Mouse (Mus musculus): Measurements from ENCODE around the gene Ksr1. TPM values are rescaled to one million over a fixed set of nuclear protein-coding genes. Genes with fewer than 3 reads are reported as not detected.
"Not testable (repeated sequence)": the region's sequence is repeated elsewhere in the genome, so short reads cannot be mapped to it uniquely, and the experiment has no call there.

Gene Ksr1
- polyA plus RNA-seq, 1 experiment from 2014 or later = 3.8 TPM

DNA sequence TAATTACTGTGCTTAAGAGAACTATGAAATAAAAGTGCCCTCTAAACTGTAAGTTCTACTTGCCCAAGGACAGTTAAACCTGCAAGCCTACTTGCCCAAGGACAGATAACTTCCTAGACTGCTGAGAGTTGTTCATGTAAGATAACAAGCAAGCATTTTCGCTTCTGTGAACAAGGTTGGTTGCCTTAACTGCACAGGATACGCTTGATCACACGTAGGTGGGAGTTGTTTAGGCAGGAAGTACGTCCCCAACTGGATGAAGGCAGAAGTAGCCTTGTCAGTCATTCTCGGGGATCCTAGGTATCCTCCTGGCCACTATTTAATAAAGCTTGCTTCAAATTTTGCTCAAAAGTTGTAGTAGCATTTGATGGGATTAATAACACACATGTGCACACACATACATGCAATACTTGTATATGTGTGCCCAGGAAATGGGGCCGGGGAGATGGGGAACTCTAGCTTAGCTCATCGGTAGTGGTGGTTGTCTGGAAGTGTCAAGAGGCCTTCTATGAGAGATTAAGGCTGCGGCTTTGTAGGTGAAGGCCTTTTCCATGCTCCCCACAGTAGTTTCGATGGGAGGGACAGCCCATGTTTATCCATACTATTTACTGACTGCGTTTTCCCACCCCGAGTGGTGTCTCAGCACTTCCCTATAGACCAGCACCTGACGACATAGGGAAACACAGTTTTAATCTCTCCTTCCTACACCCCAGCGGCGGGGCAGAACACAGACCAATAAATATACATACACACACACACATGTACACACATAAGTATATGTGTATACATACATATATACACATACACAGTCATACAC lies 140.4 kb downstream of the Ksr1 start:
- H3K4me1 ChIP-seq (ENCODE audit: insufficient read depth, low read length) = peaks cover 23% of the 10 kb centered on the region
- ATAC-seq (ENCODE audit: low FRiP score, low TSS enrichment) = no peak
- H3K27me3 ChIP-seq (ENCODE audit: insufficient read depth, low read length) = no peaks in the 10 kb centered on the region
- H3K4me3 ChIP-seq (ENCODE audit: low read length) = no peak overlapping the region
- H3K4me2 ChIP-seq (replicated peaks; ENCODE audit: low read depth, low read length) = no peak overlapping the region
- 79% methylated on average over 14 of the region's 14 CpGs for WGBS
- H3K9ac ChIP-seq (replicated peaks; ENCODE audit: low read length) = no peak overlapping the region
- H3K27ac ChIP-seq (ENCODE audit: low read length) = no peak overlapping the region
- H3K36me3 ChIP-seq (ENCODE audit: insufficient read depth, low read length) = no peaks in the 10 kb centered on the region
- H3K9me3 ChIP-seq (ENCODE audit: low read length) = no peaks in the 10 kb centered on the region

DNA sequence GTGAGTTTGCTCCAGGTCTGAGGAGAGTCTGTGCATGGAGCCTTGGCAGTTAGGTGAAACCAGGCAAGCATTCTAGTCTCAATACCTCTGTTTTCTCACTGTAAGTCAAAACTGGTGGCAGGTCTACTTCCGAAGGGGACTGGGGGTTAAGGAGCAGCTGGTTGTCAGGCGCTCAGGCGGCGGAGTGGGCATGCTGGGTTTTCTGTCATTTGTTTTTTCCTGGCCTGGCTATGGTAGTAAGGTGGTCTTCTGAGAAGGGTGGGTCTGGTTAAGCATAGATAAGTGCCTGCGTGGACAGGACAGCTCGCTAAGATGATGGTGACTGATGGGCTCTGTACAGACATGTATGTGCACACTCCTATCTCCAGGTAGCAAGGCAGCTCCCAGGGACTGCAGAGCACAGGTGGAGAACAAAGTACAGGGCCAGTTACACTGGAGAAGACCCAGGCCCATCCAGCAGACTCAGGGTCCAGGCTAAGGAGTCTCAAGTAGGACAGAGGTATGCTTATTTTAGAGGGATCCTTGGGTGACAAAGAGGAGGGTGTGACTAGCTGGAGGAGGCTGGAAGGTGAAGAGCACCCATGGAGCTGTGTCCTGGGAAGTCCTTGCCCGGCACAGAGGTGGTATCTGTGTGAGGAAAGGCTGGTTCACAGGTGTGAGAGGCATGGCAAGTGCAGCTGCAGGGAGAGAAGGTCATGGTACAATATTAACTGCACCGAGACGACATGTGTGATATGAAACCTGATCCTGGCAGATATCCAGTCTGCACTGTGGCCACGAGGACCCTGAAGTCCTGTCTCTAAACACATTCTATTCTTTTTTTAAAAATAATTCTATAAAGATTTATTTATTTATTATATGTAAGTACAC lies 142.2 kb downstream of the Ksr1 start:
- no peaks in the 10 kb centered on the region for H3K9me3 ChIP-seq (ENCODE audit: low read length)
- no peak overlapping the region for H3K4me2 ChIP-seq (replicated peaks; ENCODE audit: low read depth, low read length)
- H3K36me3 ChIP-seq (ENCODE audit: insufficient read depth, low read length) = no peaks in the 10 kb centered on the region
- H3K27ac ChIP-seq (ENCODE audit: low read length) = peak overlapping the region; percentile 80
- ATAC-seq (ENCODE audit: low FRiP score, low TSS enrichment) = no peak
- H3K4me3 ChIP-seq (ENCODE audit: low read length) = no peak overlapping the region
- WGBS = 68% methylated on average over 10 of the region's 10 CpGs
- H3K27me3 ChIP-seq (ENCODE audit: insufficient read depth, low read length) = no peaks in the 10 kb centered on the region
- no peak overlapping the region for H3K9ac ChIP-seq (replicated peaks; ENCODE audit: low read length)
- peaks cover 23% of the 10 kb centered on the region for H3K4me1 ChIP-seq (ENCODE audit: insufficient read depth, low read length)

DNA sequence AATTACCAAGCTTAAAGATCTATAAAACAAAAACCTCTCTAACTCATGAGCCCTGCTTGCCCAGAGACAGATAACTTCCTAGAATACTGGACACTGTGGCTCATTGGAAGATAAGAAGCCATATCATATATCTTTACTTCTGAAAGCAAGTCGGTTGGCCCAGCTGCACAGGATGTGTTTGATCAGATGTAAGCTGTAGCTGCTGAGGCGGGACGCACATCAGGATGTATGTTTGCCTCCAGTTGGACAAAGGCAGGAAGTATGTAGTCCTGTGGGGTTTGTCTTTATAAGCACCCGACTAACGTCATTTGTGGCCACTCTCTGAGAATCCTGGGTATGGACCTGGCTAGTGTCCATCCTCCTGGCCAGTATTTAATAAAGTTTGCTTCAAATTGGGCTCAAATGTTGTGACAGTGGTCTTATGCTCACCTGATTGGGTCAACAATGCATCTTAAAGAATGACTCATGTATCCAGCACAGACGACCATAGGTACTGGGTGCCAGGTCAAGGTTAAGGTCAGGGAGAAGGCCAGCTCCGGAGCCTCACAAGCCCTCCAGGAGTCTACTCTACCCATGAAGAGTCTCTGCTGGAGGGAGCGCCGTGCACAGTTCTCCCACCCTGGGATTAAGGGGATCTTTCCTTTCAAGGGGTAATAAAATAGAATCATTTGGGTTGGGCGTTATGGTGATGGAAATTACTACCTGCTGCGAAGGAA lies 143.0 kb downstream of the Ksr1 start:
- Histone ChIP-seq H3K4me2 (replicated peaks; ENCODE audit: low read depth, low read length) (no peak overlapping the region), H3K36me3 (ENCODE audit: insufficient read depth, low read length) (no peaks in the 10 kb centered on the region), H3K9me3 (ENCODE audit: low read length) (no peaks in the 10 kb centered on the region), H3K4me3 (ENCODE audit: low read length) (no peak overlapping the region), H3K27ac (ENCODE audit: low read length) (peak overlapping the region; percentile 80), H3K4me1 (ENCODE audit: insufficient read depth, low read length) (peaks cover 23% of the 10 kb centered on the region), H3K9ac (replicated peaks; ENCODE audit: low read length) (no peak overlapping the region; the same call in 1 of the 2 replicates), H3K27me3 (ENCODE audit: insufficient read depth, low read length) (no peaks in the 10 kb centered on the region)
- peak; percentile 68 for ATAC-seq (ENCODE audit: low FRiP score, low TSS enrichment)
- WGBS = 40% methylated on average over 11 of the region's 11 CpGs

DNA sequence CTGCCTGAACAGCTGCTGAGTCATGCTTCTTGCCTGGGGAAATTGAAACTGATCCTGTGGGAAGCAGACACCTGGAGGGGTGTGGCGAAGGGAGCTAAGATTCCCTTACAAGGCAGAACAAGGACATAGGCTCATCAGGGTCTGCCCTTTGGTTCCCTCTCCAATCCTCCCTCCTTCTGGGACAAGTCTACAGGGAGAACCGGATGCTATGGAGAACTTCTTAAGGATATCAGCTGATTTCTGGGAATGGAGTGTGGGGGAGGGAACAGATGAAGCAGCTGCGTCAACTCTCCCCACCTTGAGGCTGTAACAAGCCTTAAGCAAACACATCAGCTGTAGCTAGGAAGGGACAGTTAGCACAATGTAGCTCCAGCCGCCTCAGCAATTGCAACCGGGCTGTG lies 143.7 kb downstream of the Ksr1 start:
- Histone ChIP-seq H3K9me3 (ENCODE audit: low read length) (peaks cover under 1% of the 10 kb centered on the region; the same call in 1 of the 2 replicates), H3K36me3 (ENCODE audit: insufficient read depth, low read length) (no peaks in the 10 kb centered on the region), H3K9ac (replicated peaks; ENCODE audit: low read length) (peak overlapping the region; percentile 5; the same call in 1 of the 2 replicates), H3K27ac (ENCODE audit: low read length) (peak overlapping the region; percentile 80), H3K27me3 (ENCODE audit: insufficient read depth, low read length) (no peaks in the 10 kb centered on the region), H3K4me1 (ENCODE audit: insufficient read depth, low read length) (peaks cover 23% of the 10 kb centered on the region), H3K4me2 (replicated peaks; ENCODE audit: low read depth, low read length) (no peak overlapping the region), H3K4me3 (ENCODE audit: low read length) (no peak overlapping the region)
- 26% methylated on average over 5 of the region's 5 CpGs for WGBS
- ATAC-seq (ENCODE audit: low FRiP score, low TSS enrichment) = peak; percentile 54; the same call in 1 of the 2 replicates

DNA sequence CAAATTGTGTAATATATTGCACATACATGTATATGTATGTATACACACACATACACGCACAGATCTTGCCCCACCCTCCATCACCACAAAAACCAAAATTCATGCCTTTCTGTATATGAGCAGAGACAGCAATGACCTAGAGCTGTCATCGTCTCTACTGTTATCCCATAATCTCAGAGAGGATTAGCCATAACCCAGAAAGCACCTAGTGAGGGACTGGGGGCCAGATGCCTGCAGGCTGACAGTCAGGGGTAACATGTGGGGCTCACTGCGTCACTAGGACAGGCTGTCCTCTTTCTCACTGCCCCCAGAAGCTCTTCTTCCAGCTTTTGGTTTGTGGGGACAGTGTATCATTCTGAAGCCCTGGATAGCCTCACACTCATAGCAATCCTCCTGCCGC lies 144.3 kb downstream of the Ksr1 start:
- Histone ChIP-seq H3K4me2 (replicated peaks; ENCODE audit: low read depth, low read length) (no peak overlapping the region), H3K9ac (replicated peaks; ENCODE audit: low read length) (no peak overlapping the region), H3K4me3 (ENCODE audit: low read length) (no peak overlapping the region), H3K9me3 (ENCODE audit: low read length) (peaks cover 3% of the 10 kb centered on the region; the same call in 1 of the 2 replicates), H3K27ac (ENCODE audit: low read length) (peak overlapping the region; percentile 80), H3K4me1 (ENCODE audit: insufficient read depth, low read length) (peaks cover 23% of the 10 kb centered on the region), H3K27me3 (ENCODE audit: insufficient read depth, low read length) (no peaks in the 10 kb centered on the region), H3K36me3 (ENCODE audit: insufficient read depth, low read length) (no peaks in the 10 kb centered on the region)
- no peak for ATAC-seq (ENCODE audit: low FRiP score, low TSS enrichment)
- WGBS = 88% methylated on average over 4 of the region's 4 CpGs

DNA sequence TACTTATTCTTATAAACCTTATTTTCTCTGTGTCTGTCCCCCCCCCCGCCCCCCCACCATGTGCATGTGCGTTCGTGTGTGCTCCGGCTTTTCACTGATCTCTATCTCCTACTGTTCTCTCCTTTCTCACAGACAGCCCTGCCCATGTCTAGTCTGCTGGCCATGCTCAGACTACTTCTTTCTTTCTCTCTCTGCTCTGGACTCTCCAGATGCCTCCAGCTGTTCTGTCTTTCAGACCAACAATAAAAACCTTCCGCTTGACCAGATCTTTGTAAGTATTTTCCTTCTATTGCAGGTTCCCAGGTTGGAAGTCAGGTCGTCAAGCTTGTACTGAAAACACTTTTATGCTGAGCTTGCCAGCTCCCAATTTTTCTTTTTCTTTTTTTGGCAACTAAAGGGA lies 147.1 kb downstream of the Ksr1 start:
- Histone ChIP-seq H3K9me3 (ENCODE audit: low read length) (peaks cover 3% of the 10 kb centered on the region), H3K27me3 (ENCODE audit: insufficient read depth, low read length) (no peaks in the 10 kb centered on the region), H3K4me1 (ENCODE audit: insufficient read depth, low read length) (peaks cover 20% of the 10 kb centered on the region), H3K4me2 (replicated peaks; ENCODE audit: low read depth, low read length) (no peak overlapping the region), H3K27ac (ENCODE audit: low read length) (no peak overlapping the region), H3K4me3 (ENCODE audit: low read length) (no peak overlapping the region), H3K36me3 (ENCODE audit: insufficient read depth, low read length) (no peaks in the 10 kb centered on the region), H3K9ac (replicated peaks; ENCODE audit: low read length) (no peak overlapping the region)
- no peak for ATAC-seq (ENCODE audit: low FRiP score, low TSS enrichment)
- 61% methylated on average over 6 of the region's 6 CpGs for WGBS

DNA sequence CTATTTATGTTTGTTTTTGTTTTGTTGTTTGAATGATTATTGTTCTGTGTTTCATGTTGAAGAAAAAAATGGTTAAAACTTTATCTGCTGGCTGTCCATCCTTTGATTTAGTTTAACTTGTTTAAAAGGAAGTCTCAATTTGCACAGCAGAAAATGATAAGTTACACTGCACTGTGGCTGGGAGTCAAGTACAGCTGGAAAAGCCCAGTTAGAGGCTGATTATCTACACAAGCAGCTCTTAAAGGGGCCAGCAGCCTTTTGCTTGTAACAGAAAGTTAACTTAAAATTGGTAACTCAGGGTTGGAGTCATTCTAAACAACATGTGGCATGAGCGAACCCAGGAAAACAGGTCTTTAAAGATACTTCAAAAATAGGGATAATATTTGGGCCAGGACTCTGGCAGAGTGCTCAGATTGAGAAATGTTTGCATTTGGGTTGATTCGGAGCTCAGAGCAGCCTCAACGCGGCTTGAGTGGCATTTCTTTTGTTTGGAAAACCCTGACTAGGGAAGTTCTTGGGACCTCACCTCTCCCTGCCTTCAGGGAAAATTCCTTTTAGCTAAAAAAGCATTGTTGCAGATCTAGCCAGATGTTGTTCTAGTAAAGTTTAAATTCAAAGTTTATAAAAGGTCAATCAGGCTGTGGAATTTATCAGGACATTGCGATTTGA lies 155.2 kb downstream of the Ksr1 start:
- not testable (repeated sequence) for H3K9ac ChIP-seq (replicated peaks; ENCODE audit: low read length); H3K4me1 ChIP-seq (ENCODE audit: insufficient read depth, low read length); H3K27me3 ChIP-seq (ENCODE audit: insufficient read depth, low read length); ATAC-seq (ENCODE audit: low FRiP score, low TSS enrichment); H3K4me3 ChIP-seq (ENCODE audit: low read length); H3K27ac ChIP-seq (ENCODE audit: low read length); H3K4me2 ChIP-seq (replicated peaks; ENCODE audit: low read depth, low read length); H3K36me3 ChIP-seq (ENCODE audit: insufficient read depth, low read length)
- 71% methylated on average over 5 of the region's 5 CpGs for WGBS
- H3K9me3 ChIP-seq (ENCODE audit: low read length) = peaks cover 11% of the 10 kb centered on the region

DNA sequence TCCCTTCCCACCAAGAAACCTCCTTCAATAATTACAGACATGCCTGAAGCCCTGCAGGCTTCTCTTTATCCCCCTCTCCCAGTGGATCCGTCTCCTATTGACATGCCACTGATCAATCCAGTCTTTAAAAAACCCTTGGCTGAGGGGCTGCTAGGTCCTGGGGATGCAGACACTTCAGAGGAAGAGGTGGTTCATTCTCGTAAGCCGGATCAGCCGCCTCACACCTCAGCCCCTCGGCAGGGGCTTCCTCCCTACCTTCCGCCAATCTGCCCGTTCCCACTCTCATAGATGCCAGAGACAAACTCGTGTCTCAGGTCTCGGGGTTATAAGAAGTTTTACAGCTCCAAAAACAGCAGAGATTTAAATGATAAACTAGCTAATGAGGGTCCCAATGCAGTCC lies 156.1 kb downstream of the Ksr1 start:
- Histone ChIP-seq H3K9me3 (ENCODE audit: low read length) (peaks cover 11% of the 10 kb centered on the region), H3K9ac (replicated peaks; ENCODE audit: low read length) (no peak overlapping the region), H3K4me1 (ENCODE audit: insufficient read depth, low read length) (0 out of 2 replicates have a peak, but pooled peaks cover 2% of the 10 kb centered on the region), H3K36me3 (ENCODE audit: insufficient read depth, low read length) (no peaks in the 10 kb centered on the region), H3K27me3 (ENCODE audit: insufficient read depth, low read length) (no peaks in the 10 kb centered on the region), H3K27ac (ENCODE audit: low read length) (no peak overlapping the region), H3K4me2 (replicated peaks; ENCODE audit: low read depth, low read length) (no peak overlapping the region), H3K4me3 (ENCODE audit: low read length) (no peak overlapping the region)
- WGBS = 94% methylated on average over 9 of the region's 9 CpGs
- ATAC-seq (ENCODE audit: low FRiP score, low TSS enrichment) = no peak

DNA sequence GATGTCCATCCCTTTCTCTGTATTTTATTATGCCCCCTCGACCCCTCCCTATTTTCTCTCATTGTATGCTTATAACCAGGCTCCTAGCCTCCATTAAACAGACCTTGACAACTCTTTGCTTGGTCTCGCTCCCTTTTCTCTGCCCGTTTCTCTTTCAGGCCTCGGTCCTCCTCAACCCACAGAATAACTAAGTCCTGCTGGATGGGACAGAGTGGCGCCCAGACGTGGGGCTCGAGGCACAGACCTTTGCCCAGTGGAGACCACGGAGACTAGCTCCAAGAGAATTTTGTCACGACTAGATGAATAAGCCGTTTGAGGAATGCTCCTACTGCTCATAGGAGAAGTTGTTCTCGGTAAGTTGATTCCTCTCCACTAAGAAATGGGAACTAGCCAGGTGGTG lies 157.0 kb downstream of the Ksr1 start:
- not testable (repeated sequence) for H3K4me2 ChIP-seq (replicated peaks; ENCODE audit: low read depth, low read length); H3K36me3 ChIP-seq (ENCODE audit: insufficient read depth, low read length); H3K9ac ChIP-seq (replicated peaks; ENCODE audit: low read length); H3K27me3 ChIP-seq (ENCODE audit: insufficient read depth, low read length); ATAC-seq (ENCODE audit: low FRiP score, low TSS enrichment); H3K4me3 ChIP-seq (ENCODE audit: low read length); H3K27ac ChIP-seq (ENCODE audit: low read length); H3K4me1 ChIP-seq (ENCODE audit: insufficient read depth, low read length)
- H3K9me3 ChIP-seq (ENCODE audit: low read length) = peaks cover 11% of the 10 kb centered on the region
- WGBS = 94% methylated on average over 11 of the region's 11 CpGs
